Mouse (Mus musculus) midbrain, embryonic 14.5 days (tissue): Measurements from ENCODE around the gene Gpx7. TPM values are rescaled to one million over a fixed set of nuclear protein-coding genes. Genes with fewer than 3 reads are reported as not detected.

Experiments
- polyA plus RNA-seq: library from polyadenylated mRNA; unstranded; fragments of >200 nt; fragmentation: Nextera tagmentation; extraction: Ambion mirVana; gene quantifications from 2 replicates; pipeline ENCODE4 v1.2.1, GENCODE M21; 2014

The Gpx7 gene
- polyA plus RNA-seq, 1 experiment from 2014 or later = 23.9 TPM

Other genes starting within 250 kb of the Gpx7 start
- 6.3 and 7.6 TPM in 2 replicates for gene Echdc2, start 241.5 kb downstream of the Gpx7 start, polyA plus RNA-seq
- not detected in 2 replicates for gene Zyg11a, start 188.9 kb downstream of the Gpx7 start, polyA plus RNA-seq
- 37.0 and 49.7 TPM in 2 replicates for gene Zyg11b, start 105.9 kb downstream of the Gpx7 start, polyA plus RNA-seq
- gene Coa7, start 78.8 kb downstream of the Gpx7 start, polyA plus RNA-seq = 45.7 and 46.4 TPM in 2 replicates
- gene Shisal2a, start 23.6 kb downstream of the Gpx7 start, polyA plus RNA-seq = 4.9 and 6.6 TPM in 2 replicates
- 59.0 and 70.7 TPM in 2 replicates for gene Tut4, start 52.5 kb upstream of the Gpx7 start, polyA plus RNA-seq
- 77.2 and 88.0 TPM in 2 replicates for gene Prpf38a, start 172.4 kb upstream of the Gpx7 start, polyA plus RNA-seq
- 1.5 and 2.1 TPM in 2 replicates for gene Orc1, start 172.5 kb upstream of the Gpx7 start, polyA plus RNA-seq
- gene Cc2d1b, start 213.0 kb upstream of the Gpx7 start, polyA plus RNA-seq = 21.1 and 25.3 TPM in 2 replicates